Mouse (Mus musculus) T-cell, adult 66 days (primary cell): ENCODE results near the gene Gldn. TPM values are rescaled to one million over a fixed set of nuclear protein-coding genes. Genes with fewer than 3 reads are reported as not detected.

Source experiments
- total RNA-seq, 2 experiments: library from RNA; stranded (reverse); gene quantifications; 3 replicates in 1 of 2; 4 replicates in 1 of 2; pipeline ENCODE4 v1.2.4; 2023

The Gldn gene
- total RNA-seq = not detected

DNA sequence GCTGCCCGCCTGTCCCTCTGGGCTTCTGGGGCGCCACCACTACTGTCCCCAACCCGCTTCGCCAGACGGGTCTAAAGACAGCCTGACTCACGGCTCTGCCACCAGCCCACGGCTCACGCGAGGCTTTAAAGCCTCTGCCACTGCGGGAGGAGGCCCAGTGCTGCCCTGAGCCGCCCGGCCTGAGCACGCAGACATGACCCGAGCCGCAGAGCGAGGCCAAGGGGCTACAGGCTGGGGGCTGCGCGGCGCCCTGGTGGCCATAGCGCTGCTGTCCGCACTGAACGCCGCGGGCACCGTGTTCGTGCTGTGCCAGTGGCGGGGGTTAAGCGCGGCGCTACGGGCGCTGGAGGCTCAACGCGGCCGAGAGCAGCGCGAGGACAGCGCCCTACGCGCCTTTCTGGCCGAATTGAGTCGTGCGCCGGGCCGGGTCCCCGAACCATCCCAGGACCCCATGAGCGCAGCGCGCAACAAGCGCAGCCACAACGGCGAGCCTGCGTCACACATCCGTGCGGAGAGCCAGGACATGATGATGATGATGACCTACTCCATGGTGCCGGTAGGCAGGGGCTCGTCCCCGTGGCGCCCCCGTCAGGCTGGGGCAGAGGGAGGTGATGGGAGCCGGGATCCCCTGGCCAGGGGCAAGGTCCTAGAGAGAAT lies at the start of gene Gldn:
Gene Gldn (plus strand): TSS at position 156 of the 657 bp plus-strand sequence.

DNA sequence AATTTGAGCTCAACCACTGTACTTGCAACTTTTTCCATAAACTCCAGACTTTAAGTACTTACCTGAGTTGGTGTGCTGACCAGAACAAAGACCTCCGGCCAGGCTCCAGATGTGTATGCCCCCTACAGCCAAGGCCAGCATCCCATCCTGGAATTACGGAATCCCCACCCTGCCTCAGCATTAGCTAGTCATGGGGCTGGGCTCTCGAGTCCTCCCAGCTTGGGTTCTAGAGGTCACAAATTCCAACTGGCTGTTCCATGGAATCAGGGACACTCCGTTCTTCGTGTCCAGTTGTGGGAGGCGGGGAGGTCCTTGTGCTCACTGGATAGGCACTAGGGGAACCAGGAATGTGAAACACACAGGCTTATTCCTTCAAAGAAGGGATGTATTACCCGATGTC lies 18.3 kb upstream of the Gldn start, which contains the start of gene Cyp19a1:
Gene Cyp19a1 (minus strand): TSS at position 101 of the 400 bp plus-strand sequence.

Other genes with a start within 250 kb of the Gldn start
- gene Tnfaip8l3, start 218.1 kb upstream of the Gldn start, total RNA-seq = not detected
- gene Cyp19a1, start 18.4 kb upstream of the Gldn start, total RNA-seq = not detected
- under 1 TPM; 0.21 to 0.41 TPM for gene Dmxl2, start 215.1 kb downstream of the Gldn start, total RNA-seq